Mouse (Mus musculus): ENCODE results near the gene Gm43064. TPM values are rescaled to one million over a fixed set of nuclear protein-coding genes. Genes with fewer than 3 reads are reported as not detected.

The Gm43064 gene
- total and polyA plus RNA-seq, 2 experiments from 2014 or later, result 0.35 to 3.2 TPM

DNA sequence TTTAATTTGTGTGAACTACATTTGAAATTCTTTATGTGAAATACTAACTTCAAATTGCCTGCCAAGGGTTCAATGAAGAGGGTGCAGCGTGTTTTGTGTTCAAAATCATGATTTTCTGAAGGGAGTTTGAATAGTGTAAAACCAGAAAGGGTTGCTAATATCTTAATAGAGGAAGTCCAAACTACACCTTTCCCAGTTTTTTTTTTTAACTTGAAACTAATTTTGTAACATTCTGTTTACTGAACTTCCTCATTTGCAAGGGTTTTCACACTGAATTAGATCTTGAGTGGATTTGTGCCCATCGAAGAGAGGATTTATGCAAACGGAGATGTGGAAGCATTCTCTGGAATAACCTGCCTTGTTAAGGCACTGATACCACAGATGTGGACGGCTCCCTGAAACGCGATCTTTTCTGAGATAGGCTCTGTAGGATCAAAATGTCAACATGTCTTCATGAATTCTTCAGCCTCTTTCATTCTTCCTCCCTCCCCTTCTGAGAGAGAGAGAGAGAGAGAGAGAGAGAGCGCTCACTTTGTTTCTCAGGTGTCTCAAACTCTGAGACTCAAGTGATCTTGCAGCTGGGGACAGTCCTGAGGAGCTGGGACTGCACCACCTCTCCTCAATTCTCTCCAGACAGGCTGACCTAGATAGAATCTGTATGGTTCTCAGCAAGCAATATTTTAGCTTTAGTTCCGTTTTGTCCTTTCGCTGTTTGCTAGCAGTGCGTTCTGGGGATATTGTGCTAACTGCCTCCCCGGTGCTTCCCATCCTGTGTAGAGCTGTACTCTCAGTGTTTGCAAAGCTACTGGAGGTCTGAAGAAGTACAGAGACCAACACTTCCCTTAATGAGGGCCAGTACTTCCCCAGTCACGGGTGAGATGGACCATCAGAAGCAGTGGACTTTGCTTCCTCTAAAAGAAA is 49.8 kb downstream of the Gm43064 start, which contains the start of gene Ptpn22:
TSS of gene Ptpn22 (plus strand) at position 915 of the 921 bp plus-strand sequence.
- no peak for TF ChIP-seq CTCF (IDR thresholded peaks at IDR 0.05)
- Histone ChIP-seq H3K27me3 (ENCODE audit: insufficient read depth, low read length) (no peaks in the 10 kb centered on the region), H3K4me1 (ENCODE audit: insufficient read depth, low read length) (no peaks in the 10 kb centered on the region), H3K4me2 (ENCODE audit: low read depth, low read length, poor library complexity, severe bottlenecking) (no peak within 1 kb of the TSS), H3K36me3 (ENCODE audit: insufficient read depth, low read length) (no peaks in the 10 kb centered on the region), H3K4me3 (ENCODE audit: low read depth, low read length) (no peak within 1 kb of the TSS), H3K9me3 (ENCODE audit: low read length) (no peaks in the 10 kb centered on the region), H3K9ac (replicated peaks; ENCODE audit: low read length, poor library complexity, severe bottlenecking) (no peak within 1 kb of the TSS), H3K27ac (ENCODE audit: low read depth, low read length) (no peak within 1 kb of the TSS)
- WGBS, result 70% methylated on average over 12 of the region's 12 CpGs
- ATAC-seq (ENCODE audit: low FRiP score), result no peak
- DNase-seq (ENCODE audit: low spot score), result no peak

DNA sequence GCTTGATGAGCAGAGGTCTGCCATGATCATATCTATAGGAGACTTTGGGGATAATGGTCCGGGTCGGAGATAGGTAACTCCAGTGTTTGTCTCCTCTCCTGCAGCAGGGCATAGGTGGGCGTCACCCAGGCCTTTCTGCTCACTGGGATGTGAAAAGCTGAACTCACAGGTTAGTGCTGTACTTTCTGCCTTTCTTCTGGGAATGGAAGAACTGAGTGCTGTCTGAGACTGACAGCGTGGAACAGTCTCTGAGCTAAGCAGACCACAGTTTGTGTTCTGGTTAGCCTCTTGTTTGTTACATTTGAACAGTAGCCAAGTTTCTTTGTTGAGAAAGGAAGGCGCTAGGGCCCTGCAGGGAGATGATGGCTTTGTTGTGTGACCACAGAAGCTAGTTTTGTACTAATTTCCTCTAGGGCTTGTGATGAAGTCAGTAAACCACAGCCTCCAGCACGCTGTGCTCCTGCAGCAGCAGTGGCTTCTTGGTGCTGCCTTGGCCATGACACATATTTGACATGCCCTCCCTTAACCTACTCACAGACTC is 50.5 kb downstream of the Gm43064 start:
- Histone ChIP-seq H3K27ac (ENCODE audit: low read depth, low read length) (no peak overlapping the region), H3K9ac (replicated peaks; ENCODE audit: low read length, poor library complexity, severe bottlenecking) (no peak overlapping the region), H3K4me2 (ENCODE audit: low read depth, low read length, poor library complexity, severe bottlenecking) (no peak overlapping the region), H3K4me3 (ENCODE audit: low read depth, low read length) (no peak overlapping the region), H3K27me3 (ENCODE audit: insufficient read depth, low read length) (no peaks in the 10 kb centered on the region), H3K4me1 (ENCODE audit: insufficient read depth, low read length) (no peaks in the 10 kb centered on the region), H3K36me3 (ENCODE audit: insufficient read depth, low read length) (no peaks in the 10 kb centered on the region), H3K9me3 (ENCODE audit: low read length) (no peaks in the 10 kb centered on the region)
- 65% methylated on average over 6 of the region's 6 CpGs for WGBS
- DNase-seq (ENCODE audit: low spot score) (peak; percentile 11), ATAC-seq (ENCODE audit: low FRiP score) (no peak)
- TF ChIP-seq CTCF (IDR thresholded peaks at IDR 0.05), result no peak

GRCm38 (mm10) chr3:103862721-103863220 is 53.4 kb downstream of the Gm43064 start:
- 87% methylated on average over 4 of the region's 4 CpGs for WGBS
- Histone ChIP-seq H3K36me3 (ENCODE audit: insufficient read depth, low read length) (no peaks in the 10 kb centered on the region), H3K4me3 (ENCODE audit: low read depth, low read length) (no peak overlapping the region), H3K9ac (replicated peaks; ENCODE audit: low read length, poor library complexity, severe bottlenecking) (no peak overlapping the region), H3K27me3 (ENCODE audit: insufficient read depth, low read length) (no peaks in the 10 kb centered on the region), H3K27ac (ENCODE audit: low read depth, low read length) (no peak overlapping the region), H3K4me2 (ENCODE audit: low read depth, low read length, poor library complexity, severe bottlenecking) (no peak overlapping the region), H3K4me1 (ENCODE audit: insufficient read depth, low read length) (no peaks in the 10 kb centered on the region), H3K9me3 (ENCODE audit: low read length) (no peaks in the 10 kb centered on the region)
- ATAC-seq (ENCODE audit: low FRiP score) (no peak), DNase-seq (ENCODE audit: low spot score) (no peak)
- no peak for TF ChIP-seq CTCF (IDR thresholded peaks at IDR 0.05)

- Histone ChIP-seq H3K27me3 (ENCODE audit: insufficient read depth, low read length) (no peaks in the 10 kb centered on the region), H3K4me3 (ENCODE audit: low read depth, low read length) (no peak overlapping the region), H3K27ac (ENCODE audit: low read depth, low read length) (no peak overlapping the region), H3K9me3 (ENCODE audit: low read length) (no peaks in the 10 kb centered on the region), H3K36me3 (ENCODE audit: insufficient read depth, low read length) (no peaks in the 10 kb centered on the region), H3K9ac (replicated peaks; ENCODE audit: low read length, poor library complexity, severe bottlenecking) (no peak overlapping the region), H3K4me2 (ENCODE audit: low read depth, low read length, poor library complexity, severe bottlenecking) (no peak overlapping the region), H3K4me1 (ENCODE audit: insufficient read depth, low read length) (no peaks in the 10 kb centered on the region)
- ATAC-seq (ENCODE audit: low FRiP score) (no peak), DNase-seq (ENCODE audit: low spot score) (no peak)
- 85% methylated on average over 6 of the region's 6 CpGs for WGBS
- TF ChIP-seq CTCF (IDR thresholded peaks at IDR 0.05), result no peak
These were observed 54.8 kb downstream of the Gm43064 start for GRCm38 (mm10) chr3:103864200-103864599.

DNA sequence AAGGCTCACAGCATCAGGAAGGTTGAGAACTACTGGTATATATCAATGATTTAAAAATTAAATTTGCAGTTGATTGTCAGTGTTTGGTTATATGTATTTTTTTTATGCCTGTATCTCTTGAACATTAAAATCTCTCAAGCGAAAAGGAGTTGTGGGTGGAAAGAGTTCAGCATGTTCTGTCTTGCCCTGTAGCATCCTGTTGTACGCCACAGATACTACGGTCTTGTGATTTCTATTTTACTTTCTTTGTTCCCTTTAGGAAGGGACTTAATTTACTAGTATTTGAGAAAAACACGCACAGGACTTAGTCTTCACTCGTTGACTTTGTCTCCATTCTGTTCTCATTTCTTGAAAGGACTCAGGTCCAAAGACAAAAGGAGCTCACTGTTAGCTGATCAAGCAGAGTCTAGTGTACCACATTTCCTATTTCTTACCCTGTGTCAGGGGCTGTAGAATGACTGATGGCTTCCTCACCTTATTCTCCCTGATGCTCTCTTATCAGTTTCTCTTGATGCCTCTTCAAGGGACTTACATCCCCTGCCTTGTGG is 58.1 kb downstream of the Gm43064 start:
- Histone ChIP-seq H3K4me2 (ENCODE audit: low read depth, low read length, poor library complexity, severe bottlenecking) (no peak overlapping the region), H3K9me3 (ENCODE audit: low read length) (no peaks in the 10 kb centered on the region), H3K27me3 (ENCODE audit: insufficient read depth, low read length) (no peaks in the 10 kb centered on the region), H3K9ac (replicated peaks; ENCODE audit: low read length, poor library complexity, severe bottlenecking) (no peak overlapping the region), H3K4me1 (ENCODE audit: insufficient read depth, low read length) (no peaks in the 10 kb centered on the region), H3K4me3 (ENCODE audit: low read depth, low read length) (no peak overlapping the region), H3K27ac (ENCODE audit: low read depth, low read length) (no peak overlapping the region), H3K36me3 (ENCODE audit: insufficient read depth, low read length) (no peaks in the 10 kb centered on the region)
- DNase-seq (ENCODE audit: low spot score) (no peak), ATAC-seq (ENCODE audit: low FRiP score) (no peak)
- no peak for TF ChIP-seq CTCF (IDR thresholded peaks at IDR 0.05)
- 90% methylated on average over 5 of the region's 5 CpGs for WGBS

- ATAC-seq (ENCODE audit: low FRiP score) (no peak), DNase-seq (ENCODE audit: low spot score) (no peak)
- Histone ChIP-seq H3K36me3 (ENCODE audit: insufficient read depth, low read length) (no peaks in the 10 kb centered on the region), H3K4me3 (ENCODE audit: low read depth, low read length) (no peak overlapping the region), H3K9ac (replicated peaks; ENCODE audit: low read length, poor library complexity, severe bottlenecking) (no peak overlapping the region), H3K27ac (ENCODE audit: low read depth, low read length) (no peak overlapping the region), H3K9me3 (ENCODE audit: low read length) (no peaks in the 10 kb centered on the region), H3K4me1 (ENCODE audit: insufficient read depth, low read length) (no peaks in the 10 kb centered on the region), H3K4me2 (ENCODE audit: low read depth, low read length, poor library complexity, severe bottlenecking) (no peak overlapping the region), H3K27me3 (ENCODE audit: insufficient read depth, low read length) (no peaks in the 10 kb centered on the region)
- TF ChIP-seq CTCF (IDR thresholded peaks at IDR 0.05), result no peak
- WGBS, result 89% methylated on average over 4 of the region's 4 CpGs
These were observed 58.6 kb downstream of the Gm43064 start for GRCm38 (mm10) chr3:103868008-103868407.

Measured in midbrain, postnatal 0 days (tissue).